Mouse (Mus musculus): ENCODE data around the gene Sytl3.

- TF ChIP-seq POLR2A (IDR thresholded peaks at IDR 0.05; ENCODE audit: low read depth, low read length) (no peak), CTCF (conservative IDR thresholded peaks at IDR 0.05; ENCODE audit: insufficient read depth, insufficient read length, low read depth, low read length) (no peak)
These were observed 72.2 kb downstream of the Sytl3 start for GRCm38 (mm10) chr17:6731132-6731531.

Measured in kidney, adult 2 months (tissue).